Comparison of ENCODE assay signal across 8 mouse cellular contexts in the genomic region with DNA sequence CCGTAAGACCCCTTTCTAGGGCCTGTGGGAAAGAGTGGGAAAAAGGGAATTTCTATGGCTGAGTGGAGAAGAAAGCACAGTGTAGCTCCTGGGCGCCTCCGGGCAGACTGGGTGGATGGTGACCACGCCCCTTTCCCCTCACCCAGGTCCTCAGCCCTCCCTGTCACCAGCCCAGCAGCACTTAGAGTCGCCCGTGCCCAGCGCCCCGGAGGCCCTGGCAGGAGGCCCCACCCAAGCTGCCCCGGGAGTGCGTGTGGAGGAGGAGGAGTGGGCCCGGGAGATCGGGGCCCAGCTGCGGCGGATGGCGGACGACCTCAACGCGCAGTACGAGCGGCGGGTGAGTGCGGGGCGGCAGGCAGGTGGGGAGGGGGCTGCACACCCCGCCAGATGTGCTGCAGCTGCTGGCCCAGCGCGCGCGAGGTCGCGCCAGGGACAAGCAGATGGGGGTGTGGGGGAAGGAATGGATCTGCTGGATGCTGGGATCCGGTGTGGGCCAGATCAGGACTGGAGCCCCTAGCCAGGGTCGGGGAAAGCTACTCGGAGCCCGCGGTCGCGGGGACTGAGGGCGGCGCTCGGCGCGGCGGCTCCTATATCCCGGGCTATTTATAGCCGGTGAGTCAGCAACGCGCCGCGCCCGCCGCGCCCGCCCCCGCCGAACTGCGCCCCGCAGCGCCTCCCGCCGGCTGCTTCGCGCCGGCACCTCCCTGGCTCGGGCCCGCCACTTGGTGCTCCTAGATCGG. TPM values are rescaled to one million over a fixed set of nuclear protein-coding genes. Genes with fewer than 3 reads are reported as not detected.
DNase-seq lines count a peak whose midpoint lies in the region; ATAC-seq and TF ChIP-seq lines count a peak whose summit lies in the region.

No protein-coding gene starts in this region.

- H3K27ac ChIP-seq in bone marrow, adult 2 months (ENCODE audit: control insufficient read depth, insufficient read depth, low read depth, low read length, poor library complexity): peak overlapping the region; percentile 94
- H3K27ac ChIP-seq in embryonic facial prominence, embryonic 15.5 days (replicated peaks): peak overlapping the region; percentile 95
- H3K27ac ChIP-seq in heart, embryonic 10.5 days: peak overlapping the region; percentile 98
- peak overlapping the region; percentile 98 for H3K27ac ChIP-seq in kidney, embryonic 14.5 days (ENCODE audit: low read depth, low read length)
- H3K27ac ChIP-seq in liver, embryonic 12.5 days: peak overlapping the region; percentile 98

- H3K4me1 ChIP-seq in bone marrow, adult 2 months (ENCODE audit: control insufficient read depth, insufficient read depth, low read length): peaks cover 10% of the 10 kb centered on the region
- peaks cover 57% of the 10 kb centered on the region for H3K4me1 ChIP-seq in embryonic facial prominence, embryonic 15.5 days
- H3K4me1 ChIP-seq in heart, embryonic 10.5 days: peaks cover 75% of the 10 kb centered on the region
- H3K4me1 ChIP-seq in kidney, embryonic 14.5 days (ENCODE audit: control insufficient read depth, insufficient read depth, low read length): peaks cover 26% of the 10 kb centered on the region
- peaks cover 70% of the 10 kb centered on the region for H3K4me1 ChIP-seq in liver, embryonic 12.5 days

- ATAC-seq in embryonic facial prominence, embryonic 15.5 days (ENCODE audit: insufficient number of reproducible peaks, low FRiP score, low TSS enrichment, low read depth): peak; percentile 68
- ATAC-seq in kidney, embryonic 14.5 days (ENCODE audit: low FRiP score, low TSS enrichment): peak; percentile 70
- peak; percentile 72 for ATAC-seq in liver, embryonic 12.5 days

- H3K27me3 ChIP-seq in embryonic facial prominence, embryonic 15.5 days: no peaks in the 10 kb centered on the region; the same call in 1 of the 2 replicates
- no peaks in the 10 kb centered on the region for H3K27me3 ChIP-seq in heart, embryonic 10.5 days (ENCODE audit: insufficient read depth, poor library complexity, severe bottlenecking)
- H3K27me3 ChIP-seq in kidney, embryonic 14.5 days (ENCODE audit: control insufficient read depth, insufficient read depth, low read length): no peaks in the 10 kb centered on the region
- H3K27me3 ChIP-seq in liver, embryonic 12.5 days (replicated peaks): peaks cover 9% of the 10 kb centered on the region
- H3K27me3 ChIP-seq in myocyte (ENCODE audit: control insufficient read depth, insufficient read depth, insufficient read length): no peaks in the 10 kb centered on the region
- no peaks in the 10 kb centered on the region for H3K27me3 ChIP-seq in splenic B cell, adult 2 months (ENCODE audit: control insufficient read depth, insufficient read depth, low read length, poor library complexity, severe bottlenecking)

- H3K36me3 ChIP-seq in embryonic facial prominence, embryonic 15.5 days: 0 out of 2 replicates have a peak, but pooled peaks cover 3% of the 10 kb centered on the region
- H3K36me3 ChIP-seq in heart, embryonic 10.5 days: peaks cover 15% of the 10 kb centered on the region
- H3K36me3 ChIP-seq in kidney, embryonic 14.5 days (ENCODE audit: control insufficient read depth, insufficient read depth, low read length): no peaks in the 10 kb centered on the region; the same call in none of the 2 replicates
- peaks cover 25% of the 10 kb centered on the region for H3K36me3 ChIP-seq in liver, embryonic 12.5 days
- H3K36me3 ChIP-seq in myocyte (ENCODE audit: control insufficient read depth, insufficient read depth): peaks cover 12% of the 10 kb centered on the region
- H3K36me3 ChIP-seq in splenic B cell, adult 2 months (ENCODE audit: control insufficient read depth, insufficient read depth, low read length, poor library complexity, severe bottlenecking): no peaks in the 10 kb centered on the region

- H3K4me2 ChIP-seq in embryonic facial prominence, embryonic 15.5 days (replicated peaks): peak overlapping the region; percentile 99
- peak overlapping the region; percentile 98 for H3K4me2 ChIP-seq in kidney, embryonic 14.5 days (replicated peaks; ENCODE audit: low read depth, low read length)
- peak overlapping the region; percentile 100 for H3K4me2 ChIP-seq in liver, embryonic 12.5 days
- H3K4me2 ChIP-seq in myocyte (ENCODE audit: low read depth): peak overlapping the region; percentile 94

- H3K9ac ChIP-seq in embryonic facial prominence, embryonic 15.5 days: peak overlapping the region; percentile 64
- H3K9ac ChIP-seq in kidney, embryonic 14.5 days (ENCODE audit: low read depth, low read length): peak overlapping the region; percentile 86
- peak overlapping the region; percentile 99 for H3K9ac ChIP-seq in liver, embryonic 12.5 days

- 1% methylated on average over 53 of the region's 66 CpGs for WGBS in bone marrow, adult 2 months
- under 1% methylated on average over 66 of the region's 66 CpGs for WGBS in embryonic facial prominence, embryonic 15.5 days
- WGBS in heart, embryonic 10.5 days: under 1% methylated on average over 46 of the region's 66 CpGs
- WGBS in kidney, embryonic 14.5 days: 1% methylated on average over 56 of the region's 66 CpGs
- WGBS in liver, embryonic 12.5 days (ENCODE audit: insufficient replicate concordance): under 1% methylated on average over 44 of the region's 66 CpGs

- peak overlapping the region; percentile 71 for H3K4me3 ChIP-seq in bone marrow, adult 2 months (replicated peaks; ENCODE audit: control insufficient read depth, low read depth, low read length)
- H3K4me3 ChIP-seq in embryonic facial prominence, embryonic 15.5 days (replicated peaks): peak overlapping the region; percentile 65
- H3K4me3 ChIP-seq in heart, embryonic 10.5 days: peak overlapping the region; percentile 94
- peak overlapping the region; percentile 79 for H3K4me3 ChIP-seq in kidney, embryonic 14.5 days (ENCODE audit: low read length)
- peak overlapping the region; percentile 84 for H3K4me3 ChIP-seq in liver, embryonic 12.5 days
- H3K4me3 ChIP-seq in myocyte: peak overlapping the region; percentile 96

- peak overlapping the region; percentile 95 for H3ac ChIP-seq in myocyte (ENCODE audit: control insufficient read depth, insufficient read length)

- TF ChIP-seq POLR2A in bone marrow, adult 2 months (IDR thresholded peaks at IDR 0.05; ENCODE audit: borderline replicate concordance, control insufficient read depth, low read depth, low read length): peak; percentile 97
- TF ChIP-seq POLR2A in myocyte (IDR thresholded peaks at IDR 0.05; ENCODE audit: insufficient read length, low read depth): peak; percentile 81

- peak; percentile 84 to 85 for DNase-seq in B cell, adult 2 months
- peak; percentile 85 for DNase-seq in heart, embryonic 10.5 days (ENCODE audit: low spot score)
- DNase-seq in splenic B cell, adult 2 months (ENCODE audit: low read depth, low spot score): peak; percentile 73

- H3K9me3 ChIP-seq in embryonic facial prominence, embryonic 15.5 days (replicated peaks): no peaks in the 10 kb centered on the region
- no peaks in the 10 kb centered on the region for H3K9me3 ChIP-seq in heart, embryonic 10.5 days
- H3K9me3 ChIP-seq in kidney, embryonic 14.5 days (ENCODE audit: control insufficient read depth, low read length): no peaks in the 10 kb centered on the region
- H3K9me3 ChIP-seq in liver, embryonic 12.5 days (replicated peaks): no peaks in the 10 kb centered on the region

- 0 out of 2 replicates have a peak, but pooled peaks have one; percentile 16 for TF ChIP-seq CTCF in bone marrow, adult 2 months (IDR thresholded peaks at IDR 0.05; ENCODE audit: control insufficient read depth, insufficient read depth, low read length)

- H3K79me2 ChIP-seq in myocyte (ENCODE audit: control insufficient read depth, insufficient read depth): peaks cover 23% of the 10 kb centered on the region

TF ChIP-seq in myocyte, 11 proteins besides CTCF, POLR2A, EP300 and RAD21 (continues in another document):
- TF ChIP-seq SRF (IDR thresholded peaks at IDR 0.05; ENCODE audit: control insufficient read depth, insufficient read length, low read depth): no peak

RNA-seq across cellular contexts. Expression of a gene that starts 5.5 kb away (rescaled TPM):
- polyA plus RNA-seq in bone marrow, adult 2 months (2011; ENCODE audit: insufficient read depth, insufficient read length, low replicate concordance, missing spikeins): 4.4 and 9.2 TPM in 2 replicates
- 5.1 and 7.5 TPM in 2 replicates for polyA plus RNA-seq in embryonic facial prominence, embryonic 15.5 days (2015; fragmentation: Nextera tagmentation; extraction: Ambion mirVana)
- polyA plus RNA-seq in heart, embryonic 10.5 days (2016; fragmentation: Nextera tagmentation; extraction: Ambion mirVana): 8.3 and 9.5 TPM in 2 replicates
- polyA plus RNA-seq in kidney, embryonic 14.5 days (2014; fragmentation: Nextera tagmentation; extraction: Ambion mirVana): 8.6 and 13.8 TPM in 2 replicates
- 5.9 and 7.6 TPM in 2 replicates for polyA plus RNA-seq in liver, embryonic 12.5 days (2016; fragmentation: Nextera tagmentation; extraction: Ambion mirVana)
- polyA plus RNA-seq in myocyte (2012; fragmentation: generic; extraction: Trizol): 34.6 TPM

RNA-seq across cellular contexts. Expression of a gene that starts 27.1 kb away (rescaled TPM):
- polyA plus RNA-seq in bone marrow, adult 2 months (2011; ENCODE audit: insufficient read depth, insufficient read length, low replicate concordance, missing spikeins): 108 and 194 TPM in 2 replicates
- 27.0 and 31.1 TPM in 2 replicates for polyA plus RNA-seq in embryonic facial prominence, embryonic 15.5 days (2015; fragmentation: Nextera tagmentation; extraction: Ambion mirVana)
- 19.6 and 31.0 TPM in 2 replicates for polyA plus RNA-seq in heart, embryonic 10.5 days (2016; fragmentation: Nextera tagmentation; extraction: Ambion mirVana)
- 24.6 and 28.3 TPM in 2 replicates for polyA plus RNA-seq in kidney, embryonic 14.5 days (2014; fragmentation: Nextera tagmentation; extraction: Ambion mirVana)
- polyA plus RNA-seq in liver, embryonic 12.5 days (2016; fragmentation: Nextera tagmentation; extraction: Ambion mirVana): 29.7 and 30.0 TPM in 2 replicates
- polyA plus RNA-seq in myocyte (2012; fragmentation: generic; extraction: Trizol): 48.4 TPM

RNA-seq across cellular contexts. Expression of a gene that starts 40.2 kb away (rescaled TPM):
- 19.8 and 23.6 TPM in 2 replicates for polyA plus RNA-seq in bone marrow, adult 2 months (2011; ENCODE audit: insufficient read depth, insufficient read length, low replicate concordance, missing spikeins)
- 29.6 and 32.8 TPM in 2 replicates for polyA plus RNA-seq in embryonic facial prominence, embryonic 15.5 days (2015; fragmentation: Nextera tagmentation; extraction: Ambion mirVana)
- 6.2 and 10.0 TPM in 2 replicates for polyA plus RNA-seq in heart, embryonic 10.5 days (2016; fragmentation: Nextera tagmentation; extraction: Ambion mirVana)
- polyA plus RNA-seq in kidney, embryonic 14.5 days (2014; fragmentation: Nextera tagmentation; extraction: Ambion mirVana): 19.3 and 19.8 TPM in 2 replicates
- polyA plus RNA-seq in liver, embryonic 12.5 days (2016; fragmentation: Nextera tagmentation; extraction: Ambion mirVana): 8.6 and 8.8 TPM in 2 replicates
- polyA plus RNA-seq in myocyte (2012; fragmentation: generic; extraction: Trizol): 12.1 TPM

RNA-seq across cellular contexts. Expression of a gene that starts 54.3 kb away (rescaled TPM):
- polyA plus RNA-seq in bone marrow, adult 2 months (2011; ENCODE audit: insufficient read depth, insufficient read length, low replicate concordance, missing spikeins): 9.0 and 17.2 TPM in 2 replicates
- polyA plus RNA-seq in embryonic facial prominence, embryonic 15.5 days (2015; fragmentation: Nextera tagmentation; extraction: Ambion mirVana): 4.4 and 4.5 TPM in 2 replicates
- 0.31 and 1.0 TPM in 2 replicates for polyA plus RNA-seq in heart, embryonic 10.5 days (2016; fragmentation: Nextera tagmentation; extraction: Ambion mirVana)
- 1.2 and 1.8 TPM in 2 replicates for polyA plus RNA-seq in kidney, embryonic 14.5 days (2014; fragmentation: Nextera tagmentation; extraction: Ambion mirVana)
- polyA plus RNA-seq in liver, embryonic 12.5 days (2016; fragmentation: Nextera tagmentation; extraction: Ambion mirVana): 1.7 and 2.1 TPM in 2 replicates
- not detected for polyA plus RNA-seq in myocyte (2012; fragmentation: generic; extraction: Trizol)

Comparison
In these comparisons a context has a peak if more than half of its experiments do, and no peak if none do; other contexts are left out.
1. Peak in every context shown above with its lines: DNase-seq, ATAC-seq, H3K4me3 ChIP-seq and H3K27ac ChIP-seq.